Mouse (Mus musculus): ENCODE measurements at regions not wholly inside any gene's neighbourhood (a gene's known extent, or its start where the extent isn't known, plus 50 kb on each side); places are given as distances from the start of the nearest gene placed in this dataset.

DNA sequence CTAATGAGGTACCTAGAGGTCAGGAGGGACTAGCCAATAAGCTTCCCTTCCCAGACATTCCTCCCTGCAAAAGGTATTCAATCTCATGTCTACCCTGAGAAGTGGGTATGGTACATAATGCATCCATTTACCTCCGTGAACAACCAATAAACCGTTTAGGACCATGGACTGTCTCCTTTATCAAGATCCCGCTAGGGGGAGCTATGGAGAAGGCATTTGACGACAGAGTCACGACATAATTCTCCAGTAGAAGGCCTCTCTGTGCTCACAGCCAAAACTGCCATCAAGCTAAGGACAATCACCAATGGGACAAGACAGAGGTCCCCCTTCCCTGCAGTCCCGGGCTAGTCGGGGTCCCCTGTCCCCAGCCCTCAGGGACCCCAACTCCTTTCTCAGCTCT lies 273.5 kb upstream of the Mon1b start:
- WGBS, result 74% methylated on average over 7 of the region's 7 CpGs
- H3K4me1 ChIP-seq (ENCODE audit: control insufficient read depth, insufficient read depth, low read length), result no peaks in the 10 kb centered on the region
- TF ChIP-seq POLR2A (IDR thresholded peaks at IDR 0.05; ENCODE audit: insufficient read depth, low read depth, low read length), result no peak
- no peak overlapping the region for H3K27ac ChIP-seq (ENCODE audit: insufficient read depth, low read depth, low read length)
- no peak overlapping the region for H3K4me3 ChIP-seq (ENCODE audit: insufficient read depth, low read depth, low read length)

DNA sequence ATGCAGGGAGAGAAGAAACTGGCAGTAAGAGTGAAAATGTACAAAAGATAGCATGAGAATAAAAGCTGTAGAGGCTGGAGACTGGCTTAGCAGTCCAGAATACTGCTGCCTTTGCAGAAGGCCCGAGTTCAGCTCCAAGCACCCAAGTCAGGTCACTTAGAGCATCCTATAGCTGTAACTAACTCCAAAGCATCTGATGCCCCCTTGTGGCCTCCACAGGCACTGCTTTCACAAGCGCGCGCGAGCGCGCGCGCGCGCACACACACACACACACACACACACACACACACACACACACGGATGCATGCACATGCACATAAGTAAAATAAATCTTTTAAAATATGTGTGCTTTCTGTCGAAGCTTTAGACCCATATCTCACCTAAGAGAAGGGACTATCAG lies 271.2 kb upstream of the Mon1b start:
- H3K27ac ChIP-seq (ENCODE audit: insufficient read depth, low read depth, low read length), result no peak overlapping the region
- WGBS, result 98% methylated on average over 13 of the region's 13 CpGs
- H3K4me1 ChIP-seq (ENCODE audit: control insufficient read depth, insufficient read depth, low read length), result no peaks in the 10 kb centered on the region
- H3K4me3 ChIP-seq (ENCODE audit: insufficient read depth, low read depth, low read length), result no peak overlapping the region
- TF ChIP-seq CTCF (IDR thresholded peaks at IDR 0.05; ENCODE audit: insufficient read depth, low read depth, low read length), result no peak
- TF ChIP-seq POLR2A (IDR thresholded peaks at IDR 0.05; ENCODE audit: insufficient read depth, low read depth, low read length), result no peak

DNA sequence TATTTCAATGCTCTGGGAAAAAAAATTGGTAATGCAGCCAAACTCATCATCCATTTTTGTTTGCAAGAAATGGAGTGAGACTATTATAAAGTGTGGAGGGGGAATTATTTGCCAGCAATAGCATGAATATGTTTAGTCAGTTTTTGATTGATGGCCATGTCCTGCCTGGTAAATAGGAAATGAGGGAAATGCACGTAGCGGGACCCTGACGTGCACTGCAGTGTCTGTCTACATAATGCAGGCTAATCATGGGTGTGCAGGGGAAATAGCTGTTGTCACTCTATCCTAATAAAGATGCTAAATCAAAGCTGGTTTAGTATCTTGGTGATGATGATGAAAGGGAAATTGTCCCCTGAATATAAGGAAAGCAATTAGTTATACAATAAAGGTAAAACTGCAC lies 251.9 kb upstream of the Mon1b start:
- Histone ChIP-seq H3K4me1 (ENCODE audit: control insufficient read depth, insufficient read depth, low read length) (peaks cover 4% of the 10 kb centered on the region; the same call in 1 of the 2 replicates), H3K27ac (ENCODE audit: insufficient read depth, low read depth, low read length) (no peak overlapping the region), H3K4me3 (ENCODE audit: insufficient read depth, low read depth, low read length) (no peak overlapping the region)
- WGBS, result 81% methylated on average over 3 of the region's 3 CpGs
- TF ChIP-seq CTCF (IDR thresholded peaks at IDR 0.05; ENCODE audit: insufficient read depth, low read depth, low read length) (no peak), POLR2A (IDR thresholded peaks at IDR 0.05; ENCODE audit: insufficient read depth, low read depth, low read length) (no peak)

DNA sequence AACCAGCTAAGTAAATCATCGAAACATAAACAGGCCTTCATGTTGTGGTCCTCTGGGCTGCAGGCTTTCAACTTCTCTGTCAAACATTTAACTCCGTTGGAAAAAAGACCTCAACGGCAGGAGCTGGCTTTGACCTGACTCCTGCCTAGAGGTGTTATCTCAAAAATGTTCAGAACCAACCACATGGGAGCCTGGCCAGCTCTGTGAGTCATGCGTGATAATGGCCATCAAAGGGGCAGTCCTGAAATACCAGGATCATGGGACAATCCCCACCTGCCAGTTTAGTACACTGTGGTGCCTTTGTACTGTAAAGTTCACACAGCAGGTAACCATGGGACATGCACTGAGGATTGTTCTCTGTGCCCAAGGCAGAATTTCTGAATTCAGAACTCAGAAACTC lies 251.4 kb upstream of the Mon1b start:
- TF ChIP-seq CTCF (IDR thresholded peaks at IDR 0.05; ENCODE audit: insufficient read depth, low read depth, low read length) (no peak), POLR2A (IDR thresholded peaks at IDR 0.05; ENCODE audit: insufficient read depth, low read depth, low read length) (no peak)
- Histone ChIP-seq H3K4me1 (ENCODE audit: control insufficient read depth, insufficient read depth, low read length) (peaks cover 4% of the 10 kb centered on the region; the same call in 1 of the 2 replicates), H3K4me3 (ENCODE audit: insufficient read depth, low read depth, low read length) (no peak overlapping the region), H3K27ac (ENCODE audit: insufficient read depth, low read depth, low read length) (no peak overlapping the region)
- WGBS, result 73% methylated on average over 4 of the region's 4 CpGs

DNA sequence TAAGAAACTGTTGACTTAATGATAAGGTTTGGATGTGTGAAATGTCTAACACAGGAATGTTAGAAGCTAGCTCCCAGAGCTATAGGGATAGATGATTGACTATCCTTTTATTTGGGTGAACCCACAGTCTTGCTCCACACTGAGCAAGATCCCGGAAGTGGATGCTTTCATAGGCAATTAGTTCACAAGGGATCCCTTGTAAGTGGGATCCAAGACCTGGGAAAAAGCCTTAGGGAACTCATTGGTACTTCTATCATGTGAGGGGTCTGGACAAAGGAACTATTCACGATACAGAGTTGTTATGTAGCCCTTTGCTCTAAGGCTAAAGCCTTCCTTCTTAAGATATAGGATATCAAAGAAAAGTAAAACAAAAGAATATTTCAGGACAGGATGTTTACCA lies 245.9 kb upstream of the Mon1b start:
- no peak for TF ChIP-seq CTCF (IDR thresholded peaks at IDR 0.05; ENCODE audit: insufficient read depth, low read depth, low read length)
- TF ChIP-seq POLR2A (IDR thresholded peaks at IDR 0.05; ENCODE audit: insufficient read depth, low read depth, low read length), result no peak
- Histone ChIP-seq H3K4me3 (ENCODE audit: insufficient read depth, low read depth, low read length) (no peak overlapping the region), H3K27ac (ENCODE audit: insufficient read depth, low read depth, low read length) (no peak overlapping the region), H3K4me1 (ENCODE audit: control insufficient read depth, insufficient read depth, low read length) (no peaks in the 10 kb centered on the region)
- 47% methylated on average over 2 of the region's 2 CpGs for WGBS

DNA sequence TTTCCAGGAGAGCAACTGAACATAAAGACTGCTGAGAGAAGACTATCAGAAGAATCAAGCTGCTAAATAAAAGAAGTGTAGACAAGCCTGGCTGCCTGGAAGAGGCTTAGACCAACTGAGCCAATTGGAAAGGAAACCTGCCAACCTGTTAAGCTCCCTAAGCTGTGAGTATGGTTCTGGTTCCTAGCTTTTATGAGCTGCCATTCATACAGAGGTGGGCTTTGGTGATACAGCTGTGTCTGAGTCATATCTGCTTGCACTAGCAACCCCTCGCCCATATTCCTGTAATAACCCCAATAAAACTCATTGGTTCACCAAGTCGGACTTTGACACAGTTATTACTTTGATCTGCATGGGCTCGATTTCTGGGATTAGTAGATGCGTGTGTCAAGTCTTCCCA lies 245.3 kb upstream of the Mon1b start:
- no peak for TF ChIP-seq POLR2A (IDR thresholded peaks at IDR 0.05; ENCODE audit: insufficient read depth, low read depth, low read length)
- TF ChIP-seq CTCF (IDR thresholded peaks at IDR 0.05; ENCODE audit: insufficient read depth, low read depth, low read length), result no peak
- 64% methylated on average over 4 of the region's 4 CpGs for WGBS
- H3K4me3 ChIP-seq (ENCODE audit: insufficient read depth, low read depth, low read length), result no peak overlapping the region
- H3K4me1 ChIP-seq (ENCODE audit: control insufficient read depth, insufficient read depth, low read length), result no peaks in the 10 kb centered on the region
- no peak overlapping the region for H3K27ac ChIP-seq (ENCODE audit: insufficient read depth, low read depth, low read length)

DNA sequence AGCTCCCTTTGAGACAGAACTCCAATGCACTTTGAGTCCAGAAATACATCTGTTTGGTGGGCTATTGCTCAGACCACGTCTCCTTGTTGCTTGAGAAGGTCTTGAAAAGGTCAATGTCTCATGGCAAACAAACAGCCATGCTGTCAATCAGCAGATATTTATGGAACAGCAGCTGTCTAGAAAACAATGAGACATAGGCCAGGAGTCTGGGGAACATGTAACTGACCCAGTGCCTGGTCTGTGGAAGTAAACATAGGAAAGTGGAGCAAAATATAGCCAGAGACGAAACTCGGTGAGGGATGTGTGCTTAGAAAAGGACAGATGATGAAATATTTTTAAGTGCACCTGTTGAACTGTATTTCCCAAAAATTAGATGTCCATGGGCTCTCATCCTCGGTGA lies 241.1 kb upstream of the Mon1b start:
- H3K27ac ChIP-seq (ENCODE audit: insufficient read depth, low read depth, low read length), result no peak overlapping the region
- WGBS, result 90% methylated on average over 4 of the region's 4 CpGs
- no peak for TF ChIP-seq POLR2A (IDR thresholded peaks at IDR 0.05; ENCODE audit: insufficient read depth, low read depth, low read length)
- no peak for TF ChIP-seq CTCF (IDR thresholded peaks at IDR 0.05; ENCODE audit: insufficient read depth, low read depth, low read length)
- H3K4me1 ChIP-seq (ENCODE audit: control insufficient read depth, insufficient read depth, low read length), result no peaks in the 10 kb centered on the region
- H3K4me3 ChIP-seq (ENCODE audit: insufficient read depth, low read depth, low read length), result no peak overlapping the region

DNA sequence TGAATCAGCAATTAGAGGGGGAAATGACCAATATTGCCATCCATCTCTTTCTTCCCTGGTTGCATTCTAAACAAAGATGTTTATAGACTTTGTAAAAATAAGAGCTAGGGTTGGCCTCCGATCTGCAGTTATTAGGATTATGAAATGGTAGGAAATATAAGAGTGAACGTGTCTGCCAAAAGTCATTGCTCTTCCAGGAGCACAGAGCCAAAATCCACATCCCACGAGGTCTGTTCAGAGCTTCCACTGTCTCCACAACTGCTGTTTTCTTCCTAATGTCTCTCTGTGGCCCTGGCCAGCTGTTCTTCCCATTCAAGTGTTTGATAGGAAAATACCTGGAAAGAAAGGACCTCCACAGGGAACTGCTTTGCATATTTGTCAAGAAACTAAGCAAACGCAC lies 230.2 kb upstream of the Mon1b start:
- WGBS, result 60% methylated on average over 4 of the region's 4 CpGs
- no peaks in the 10 kb centered on the region for H3K4me1 ChIP-seq (ENCODE audit: control insufficient read depth, insufficient read depth, low read length)
- no peak overlapping the region for H3K27ac ChIP-seq (ENCODE audit: insufficient read depth, low read depth, low read length)
- H3K4me3 ChIP-seq (ENCODE audit: insufficient read depth, low read depth, low read length), result no peak overlapping the region
- TF ChIP-seq CTCF (IDR thresholded peaks at IDR 0.05; ENCODE audit: insufficient read depth, low read depth, low read length) (no peak), POLR2A (IDR thresholded peaks at IDR 0.05; ENCODE audit: insufficient read depth, low read depth, low read length) (no peak)

DNA sequence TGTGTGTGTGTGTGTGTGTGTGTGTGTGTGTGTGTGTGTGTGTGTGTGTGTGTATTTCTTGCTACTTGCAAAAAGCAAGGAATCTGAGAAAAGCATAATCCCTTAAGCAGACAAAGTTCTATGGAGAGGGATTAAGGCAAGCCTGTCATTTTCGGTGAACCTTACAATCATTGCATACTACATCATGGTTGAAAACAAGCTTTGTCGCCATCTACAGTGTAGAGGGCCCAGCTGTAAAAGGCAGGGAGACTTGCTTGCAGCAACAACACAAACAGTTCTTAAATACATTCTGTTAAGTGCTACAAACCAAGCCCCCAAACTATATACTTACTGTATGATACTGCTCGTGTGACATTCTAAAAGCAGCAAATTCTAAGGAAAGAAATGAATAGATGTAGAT lies 216.0 kb upstream of the Mon1b start:
- TF ChIP-seq CTCF (IDR thresholded peaks at IDR 0.05; ENCODE audit: insufficient read depth, low read depth, low read length) (no peak), POLR2A (IDR thresholded peaks at IDR 0.05; ENCODE audit: insufficient read depth, low read depth, low read length) (no peak)
- Histone ChIP-seq H3K4me1 (ENCODE audit: control insufficient read depth, insufficient read depth, low read length) (no peaks in the 10 kb centered on the region), H3K27ac (ENCODE audit: insufficient read depth, low read depth, low read length) (no peak overlapping the region; the same call in 1 of the 2 replicates), H3K4me3 (ENCODE audit: insufficient read depth, low read depth, low read length) (no peak overlapping the region)
- WGBS, result 62% methylated on average over 3 of the region's 3 CpGs

DNA sequence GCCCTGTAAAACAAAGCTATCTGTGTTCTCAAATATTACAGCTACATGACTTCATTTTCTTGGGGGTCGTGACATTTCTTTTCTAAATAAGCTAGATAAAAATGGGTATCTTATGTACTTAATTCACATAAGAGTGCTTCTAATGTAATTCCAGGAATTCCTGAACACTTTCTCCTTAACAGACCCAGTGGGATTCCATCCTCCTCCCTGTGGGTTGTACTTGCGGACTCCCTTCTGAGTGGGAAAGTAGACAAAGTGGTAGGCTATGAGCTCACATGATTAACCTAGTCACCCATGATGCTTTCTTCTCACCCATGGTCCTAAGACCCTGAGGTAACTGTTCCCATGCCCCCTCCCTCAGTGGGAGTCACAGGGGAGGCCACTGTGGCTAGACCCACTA lies 212.7 kb upstream of the Mon1b start:
- TF ChIP-seq CTCF (IDR thresholded peaks at IDR 0.05; ENCODE audit: insufficient read depth, low read depth, low read length) (no peak), POLR2A (IDR thresholded peaks at IDR 0.05; ENCODE audit: insufficient read depth, low read depth, low read length) (no peak)
- H3K4me1 ChIP-seq (ENCODE audit: control insufficient read depth, insufficient read depth, low read length), result 0 out of 2 replicates have a peak, but pooled peaks cover 2% of the 10 kb centered on the region
- no peak overlapping the region for H3K4me3 ChIP-seq (ENCODE audit: insufficient read depth, low read depth, low read length)
- 90% methylated on average over 2 of the region's 2 CpGs for WGBS
- no peak overlapping the region for H3K27ac ChIP-seq (ENCODE audit: insufficient read depth, low read depth, low read length)
